Mouse (Mus musculus): ENCODE measurements around the gene Adamts1. TPM values are rescaled to one million over a fixed set of nuclear protein-coding genes. Genes with fewer than 3 reads are reported as not detected.

Adamts1 gene
- total and polyA plus RNA-seq, 2 experiments from 2014 or later: 9.8 to 38.0 TPM

- ATAC-seq (peak; percentile 67), DNase-seq (ENCODE audit: low spot score) (peak; percentile 81)
- Histone ChIP-seq H3K9me3 (ENCODE audit: low read length) (no peaks in the 10 kb centered on the region), H3K27me3 (ENCODE audit: insufficient read depth, low read length) (no peaks in the 10 kb centered on the region), H3K27ac (0 out of 2 replicates have a peak overlapping the region, but pooled peaks have one; percentile 32), H3K4me2 (ENCODE audit: low read depth, low read length) (no peak overlapping the region), H3K9ac (replicated peaks; ENCODE audit: low read length) (no peak overlapping the region), H3K4me1 (ENCODE audit: insufficient read depth, low read length) (no peaks in the 10 kb centered on the region), H3K4me3 (ENCODE audit: low read length) (no peak overlapping the region), H3K36me3 (ENCODE audit: insufficient read depth, low read length) (no peaks in the 10 kb centered on the region)
- no peak for TF ChIP-seq CTCF (IDR thresholded peaks at IDR 0.05; ENCODE audit: low read depth)
- 42% methylated on average over 14 of the region's 14 CpGs for WGBS
Observed at GRCm38 (mm10) chr16:85756101-85756819, 46.7 kb downstream of the Adamts1 start.

DNA sequence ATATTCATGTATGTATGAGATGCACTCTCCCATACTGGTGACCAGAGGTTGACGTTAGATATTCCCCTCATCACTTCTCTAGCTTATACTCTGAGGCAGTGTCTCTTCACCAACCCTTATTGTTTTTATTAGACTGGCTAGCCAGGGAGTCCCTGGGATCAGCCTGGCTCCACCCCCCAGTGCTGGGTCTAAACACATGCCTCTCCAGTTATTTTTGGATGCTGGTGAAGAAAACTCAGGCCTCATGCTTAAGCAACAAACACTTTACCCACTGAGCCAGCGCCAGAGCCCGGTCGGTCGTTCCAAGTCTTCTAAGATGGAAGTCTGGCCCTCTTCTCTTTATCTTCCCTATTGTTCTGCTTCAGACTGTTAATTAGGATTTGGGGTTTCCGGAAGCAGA, 53.6 kb downstream of the Adamts1 start:
- Histone ChIP-seq H3K27ac (no peak overlapping the region), H3K4me3 (ENCODE audit: low read length) (no peak overlapping the region), H3K4me1 (ENCODE audit: insufficient read depth, low read length) (no peaks in the 10 kb centered on the region), H3K9ac (replicated peaks; ENCODE audit: low read length) (no peak overlapping the region), H3K27me3 (ENCODE audit: insufficient read depth, low read length) (no peaks in the 10 kb centered on the region), H3K36me3 (ENCODE audit: insufficient read depth, low read length) (no peaks in the 10 kb centered on the region), H3K4me2 (ENCODE audit: low read depth, low read length) (no peak overlapping the region), H3K9me3 (ENCODE audit: low read length) (no peaks in the 10 kb centered on the region)
- 58% methylated on average over 6 of the region's 6 CpGs for WGBS
- no peak for TF ChIP-seq CTCF (IDR thresholded peaks at IDR 0.05; ENCODE audit: low read depth)
- DNase-seq (ENCODE audit: low spot score): no peak
- ATAC-seq: no peak

GRCm38 (mm10) chr16:85747589-85748360, 55.1 kb downstream of the Adamts1 start:
- 31% methylated on average over 16 of the region's 16 CpGs for WGBS
- Histone ChIP-seq H3K4me2 (ENCODE audit: low read depth, low read length) (peak overlapping the region; percentile 36), H3K27me3 (ENCODE audit: insufficient read depth, low read length) (no peaks in the 10 kb centered on the region), H3K4me3 (ENCODE audit: low read length) (no peak overlapping the region), H3K4me1 (ENCODE audit: insufficient read depth, low read length) (no peaks in the 10 kb centered on the region), H3K36me3 (ENCODE audit: insufficient read depth, low read length) (no peaks in the 10 kb centered on the region), H3K9me3 (ENCODE audit: low read length) (no peaks in the 10 kb centered on the region), H3K9ac (replicated peaks; ENCODE audit: low read length) (no peak overlapping the region), H3K27ac (no peak overlapping the region)
- DNase-seq (ENCODE audit: low spot score) (peak; percentile 90), ATAC-seq (peak; percentile 94)
- no peak for TF ChIP-seq CTCF (IDR thresholded peaks at IDR 0.05; ENCODE audit: low read depth)

GRCm38 (mm10) chr16:85746386-85746785, 56.5 kb downstream of the Adamts1 start:
- no peak for TF ChIP-seq CTCF (IDR thresholded peaks at IDR 0.05; ENCODE audit: low read depth)
- no peaks in the 10 kb centered on the region for H3K9me3 ChIP-seq (ENCODE audit: low read length)
- no peak for DNase-seq (ENCODE audit: low spot score)
- 87% methylated on average over 3 of the region's 3 CpGs for WGBS
- no peak overlapping the region for H3K9ac ChIP-seq (replicated peaks; ENCODE audit: low read length)
- no peak overlapping the region for H3K4me3 ChIP-seq (ENCODE audit: low read length)
- no peaks in the 10 kb centered on the region for H3K36me3 ChIP-seq (ENCODE audit: insufficient read depth, low read length)
- no peaks in the 10 kb centered on the region for H3K4me1 ChIP-seq (ENCODE audit: insufficient read depth, low read length)
- no peaks in the 10 kb centered on the region for H3K27me3 ChIP-seq (ENCODE audit: insufficient read depth, low read length)
- no peak for ATAC-seq
- no peak overlapping the region for H3K27ac ChIP-seq
- no peak overlapping the region for H3K4me2 ChIP-seq (ENCODE audit: low read depth, low read length)

Other genes with a start within 250 kb of the Adamts1 start
- gene Cyyr1, start 249.7 kb downstream of the Adamts1 start, total RNA-seq (2014; rRNA removed): 1.5 and 2.5 TPM in 2 replicates
- gene Cyyr1, start 249.7 kb downstream of the Adamts1 start, polyA plus RNA-seq (2015; fragmentation: Nextera tagmentation; extraction: Ambion mirVana): 2.0 and 2.2 TPM in 2 replicates
- 4.1 and 4.7 TPM in 2 replicates for gene Adamts5, start 98.7 kb upstream of the Adamts1 start, total RNA-seq (2014; rRNA removed)
- gene Adamts5, start 98.7 kb upstream of the Adamts1 start, polyA plus RNA-seq (2015; fragmentation: Nextera tagmentation; extraction: Ambion mirVana): 3.4 and 3.7 TPM in 2 replicates